Mouse (Mus musculus) limb, embryonic 11.5 days (tissue): ENCODE measurements around the gene Fcnb. TPM values are rescaled to one million over a fixed set of nuclear protein-coding genes. Genes with fewer than 3 reads are reported as not detected.

Experiments
- ATAC-seq: fragments of 200-750 bp; cut with Nextera tagmentation; 2 replicates; pipeline ENCODE4 v1.8.0; 2017; ENCODE audit warnings: low read depth; ENCODE audit not compliant: insufficient number of reproducible peaks, low FRiP score, low TSS enrichment
- DNase-seq: peaks from one replicate; pipeline ENCODE4 v3.0.0-alpha.2; 2015; ENCODE audit warnings: low spot score
- H3K27ac ChIP-seq: fragments of 300-500 bp; sonication (generic); replicated peaks from 2 replicates; pipeline ENCODE4 v1.5.1; 2014; ENCODE audit warnings: low read depth, mild to moderate bottlenecking, low read length
- H3K27me3 ChIP-seq: fragments of 300-500 bp; sonication (generic); 2 replicates; pipeline ENCODE4 v1.6.1; 2014; ENCODE audit warnings: mild to moderate bottlenecking, low read length, mixed read lengths; ENCODE audit not compliant: control insufficient read depth, insufficient read depth
- H3K36me3 ChIP-seq: fragments of 300-500 bp; sonication (generic); 2 replicates; pipeline ENCODE4 v1.6.1; 2014; ENCODE audit warnings: mild to moderate bottlenecking, low read length, moderate library complexity, mixed read lengths; ENCODE audit not compliant: control insufficient read depth, insufficient read depth
- H3K4me1 ChIP-seq: fragments of 300-500 bp; sonication (generic); 2 replicates; pipeline ENCODE4 v1.6.1; 2014; ENCODE audit warnings: low read length, mixed read lengths; ENCODE audit not compliant: control insufficient read depth, insufficient read depth
- H3K4me2 ChIP-seq: fragments of 300-500 bp; sonication (generic); 2 replicates; pipeline ENCODE4 v1.6.1; 2014; ENCODE audit warnings: low read depth, mild to moderate bottlenecking, moderate library complexity; ENCODE audit not compliant: severe bottlenecking
- H3K4me3 ChIP-seq: fragments of 300-500 bp; sonication (generic); 2 replicates; pipeline ENCODE4 v1.5.1; 2014; ENCODE audit warnings: low read depth, low read length
- H3K9ac ChIP-seq: fragments of 300-500 bp; sonication (generic); 2 replicates; pipeline ENCODE4 v1.6.1; 2014; ENCODE audit warnings: mild to moderate bottlenecking, low read length
- H3K9me3 ChIP-seq: fragments of 300-500 bp; sonication (generic); 2 replicates; pipeline ENCODE4 v1.6.1; 2016; ENCODE audit warnings: low read length; ENCODE audit not compliant: control insufficient read depth
- WGBS: fragments of 180-500 bp; shearing (Covaris S2); extraction: QIAGEN DNeasy Blood & Tissue Kit; methylation state at CpG from one replicate; pipeline ENCODE4 v1.1.7; 2014; 5-methylcytosine and 5-hydroxymethylcytosine counted together
- polyA plus RNA-seq: library from polyadenylated mRNA; unstranded; fragments of >200 nt; fragmentation: Nextera tagmentation; extraction: Ambion mirVana; gene quantifications from 2 replicates; pipeline ENCODE4 v1.2.1, GENCODE M21; 2014

Gene Fcnb
- polyA plus RNA-seq, 1 experiment from 2014 or later = 0.35 TPM

DNA sequence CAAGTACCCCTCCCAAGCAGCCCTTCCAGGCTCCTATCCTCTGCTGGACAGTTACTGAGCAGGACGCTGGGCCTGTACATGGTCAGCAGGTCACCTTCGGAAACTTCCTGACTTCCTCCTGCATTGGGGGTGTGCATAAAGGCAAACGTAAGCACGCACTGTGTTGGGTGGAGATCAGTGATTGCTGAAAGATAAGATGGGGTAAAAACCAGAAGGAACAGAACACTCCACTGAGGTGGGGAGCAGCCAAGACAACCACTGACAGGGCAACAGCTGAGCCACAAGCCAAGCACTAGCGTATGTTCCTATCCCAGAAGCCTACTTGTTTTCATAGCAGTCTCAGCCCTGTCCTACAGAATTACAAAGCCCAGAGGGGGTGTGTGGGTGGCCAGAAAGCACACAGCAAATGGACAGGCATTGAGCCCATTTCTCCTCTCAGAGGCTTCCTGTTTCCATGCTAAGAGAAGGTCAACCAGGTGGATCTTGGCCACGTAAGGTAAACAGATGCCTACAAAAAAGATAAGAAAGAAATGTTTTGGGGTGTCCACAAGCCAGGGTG lies 12.1 kb upstream of the Fcnb start:
- Histone ChIP-seq H3K4me2 (no peak overlapping the region), H3K9me3 (no peaks in the 10 kb centered on the region), H3K27me3 (no peaks in the 10 kb centered on the region), H3K36me3 (no peaks in the 10 kb centered on the region), H3K4me1 (0 out of 2 replicates have a peak, but pooled peaks cover 2% of the 10 kb centered on the region), H3K27ac (no peak overlapping the region), H3K9ac (no peak overlapping the region), H3K4me3 (no peak overlapping the region)
- 88% methylated on average over 6 of the region's 6 CpGs for WGBS
- ATAC-seq (no peak), DNase-seq (no peak)

DNA sequence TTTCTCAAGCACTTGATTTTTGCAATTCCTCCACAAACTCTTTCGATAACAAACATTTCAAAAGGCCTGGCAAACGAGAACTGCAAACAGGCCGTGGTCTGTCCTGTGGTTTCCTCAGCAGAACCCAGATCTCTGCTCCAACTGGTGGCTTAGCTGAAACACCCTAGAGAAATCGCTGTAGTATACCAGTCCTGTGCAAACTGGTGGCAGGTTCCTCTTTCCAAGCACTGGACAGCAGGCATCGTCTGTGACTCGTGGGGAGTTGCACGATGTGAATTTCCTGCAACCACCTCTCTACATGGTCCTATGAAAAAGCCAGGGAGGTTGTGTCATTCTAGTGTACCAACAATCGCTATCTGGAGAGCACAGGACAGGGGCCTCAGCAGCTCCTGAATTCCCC lies 7.4 kb upstream of the Fcnb start:
- Histone ChIP-seq H3K4me1 (no peaks in the 10 kb centered on the region), H3K4me2 (no peak overlapping the region), H3K9me3 (no peaks in the 10 kb centered on the region), H3K9ac (no peak overlapping the region), H3K27ac (no peak overlapping the region), H3K36me3 (no peaks in the 10 kb centered on the region), H3K27me3 (no peaks in the 10 kb centered on the region), H3K4me3 (no peak overlapping the region)
- no peak for ATAC-seq
- DNase-seq = no peak
- 85% methylated on average over 8 of the region's 8 CpGs for WGBS

DNA sequence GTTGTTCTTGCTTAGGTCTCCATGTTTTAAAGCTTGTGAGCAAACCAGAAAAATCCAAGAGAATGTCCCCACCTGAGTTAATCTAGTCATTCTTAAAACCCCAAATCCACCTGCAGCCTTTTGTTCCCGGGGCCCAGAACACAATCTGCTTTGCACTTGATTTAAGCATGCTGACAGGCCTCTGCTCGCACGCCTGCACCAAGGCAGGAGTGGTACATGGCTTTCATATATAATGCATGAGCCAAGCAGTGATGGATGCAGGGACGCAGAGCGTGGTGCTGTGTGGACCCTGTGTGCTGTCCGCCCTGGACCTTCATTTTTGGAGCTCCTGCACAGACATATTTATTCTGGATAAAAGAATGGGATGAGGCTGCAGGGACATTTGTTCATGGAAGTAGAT lies 6.4 kb upstream of the Fcnb start:
- DNase-seq = no peak
- Histone ChIP-seq H3K4me3 (no peak overlapping the region), H3K27ac (no peak overlapping the region), H3K27me3 (no peaks in the 10 kb centered on the region), H3K4me1 (no peaks in the 10 kb centered on the region), H3K36me3 (no peaks in the 10 kb centered on the region), H3K9me3 (no peaks in the 10 kb centered on the region), H3K9ac (no peak overlapping the region), H3K4me2 (no peak overlapping the region)
- 77% methylated on average over 6 of the region's 6 CpGs for WGBS
- no peak for ATAC-seq

DNA sequence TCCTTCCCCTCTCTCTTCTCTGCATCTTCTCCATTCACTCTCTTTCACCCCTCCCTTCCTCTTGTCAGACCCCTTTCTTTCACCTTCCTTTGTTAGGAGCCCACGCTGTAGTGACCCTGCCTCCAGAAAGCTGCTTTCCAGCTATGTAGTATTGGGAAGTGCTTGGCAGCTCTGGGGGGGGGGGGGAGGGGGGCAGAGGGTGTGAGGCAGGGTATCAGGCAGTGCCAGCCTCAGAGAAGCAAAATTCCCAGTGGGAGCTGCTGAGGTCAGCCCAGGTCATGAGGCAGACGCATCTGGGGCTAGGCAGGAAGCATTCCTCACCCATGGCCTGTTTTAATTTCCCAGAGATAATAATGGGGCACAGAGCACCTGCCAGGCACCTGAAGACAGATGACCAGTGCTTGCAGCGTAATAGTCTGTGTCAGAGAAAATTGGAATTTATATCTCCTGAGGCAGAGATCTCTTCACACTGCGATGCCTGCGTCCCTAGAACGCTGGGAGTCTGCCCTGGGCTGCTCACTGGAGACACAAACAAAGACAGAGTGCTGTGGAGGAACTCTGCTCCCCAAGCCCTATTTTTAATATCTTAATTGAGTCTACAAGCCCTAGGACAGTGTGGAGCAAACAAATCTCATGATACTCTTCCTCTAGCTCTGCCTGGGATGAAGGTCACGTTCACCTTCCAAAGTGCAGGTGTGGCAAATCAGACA lies 5.8 kb upstream of the Fcnb start:
- DNase-seq = no peak
- no peak for ATAC-seq
- Histone ChIP-seq H3K36me3 (no peaks in the 10 kb centered on the region), H3K4me2 (no peak overlapping the region), H3K27me3 (no peaks in the 10 kb centered on the region), H3K27ac (no peak overlapping the region), H3K4me3 (no peak overlapping the region), H3K9me3 (no peaks in the 10 kb centered on the region), H3K4me1 (no peaks in the 10 kb centered on the region), H3K9ac (no peak overlapping the region)
- WGBS = 49% methylated on average over 7 of the region's 7 CpGs

DNA sequence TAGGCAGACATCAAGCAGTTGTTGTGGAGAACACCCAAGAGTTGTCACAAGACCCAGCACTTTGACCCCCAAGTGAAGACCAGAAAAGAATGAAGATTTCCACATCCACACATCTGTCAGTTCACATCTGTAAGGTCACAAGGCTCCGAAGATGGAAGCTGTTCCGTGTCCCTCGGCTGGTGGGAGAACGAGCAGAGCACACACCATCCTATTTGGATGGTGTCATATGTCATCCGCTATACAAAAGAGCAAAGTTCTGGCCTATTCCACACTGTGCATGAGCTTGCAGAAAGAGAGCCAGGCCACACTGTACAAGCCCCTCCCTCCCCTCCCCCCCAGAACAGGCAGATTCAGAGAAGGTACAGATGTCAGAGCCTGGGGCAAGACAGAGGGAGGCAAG lies 4.4 kb upstream of the Fcnb start:
- H3K27ac ChIP-seq = no peak overlapping the region
- DNase-seq = no peak
- 66% methylated on average over 5 of the region's 5 CpGs for WGBS

DNA sequence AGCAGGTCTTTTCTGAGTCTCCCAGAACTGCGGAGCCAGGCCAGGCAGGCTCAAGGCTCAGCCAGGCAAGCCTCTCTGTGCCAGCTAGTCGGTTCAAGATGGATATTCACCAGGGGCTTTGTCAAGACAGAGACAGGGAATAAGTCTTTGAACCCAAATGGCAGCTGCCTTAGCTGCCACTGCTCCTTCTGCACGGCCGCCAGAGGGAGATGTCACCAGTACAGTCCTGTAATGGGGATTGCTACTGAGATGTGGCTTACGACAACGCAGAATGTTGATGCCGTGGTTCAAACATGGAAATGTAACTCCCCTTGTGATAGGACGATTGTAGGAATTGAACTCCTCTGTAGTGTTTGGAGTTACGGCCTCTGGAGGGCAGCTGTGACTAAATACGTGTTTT lies 1.4 kb upstream of the Fcnb start:
- whole genome bisulfite sequencing = 80% methylated on average over 10 of the region's 10 CpGs
- ATAC-seq = no peak
- H3K27me3 ChIP-seq = no peaks in the 10 kb centered on the region

More for the DNA sequence above, 4.4 kb upstream of the Fcnb start:
- no peaks in the 10 kb centered on the region for H3K27me3 ChIP-seq
- H3K4me2 ChIP-seq = no peak overlapping the region
- H3K4me1 ChIP-seq = no peaks in the 10 kb centered on the region
- no peaks in the 10 kb centered on the region for H3K9me3 ChIP-seq
- H3K4me3 ChIP-seq = no peak overlapping the region
- no peak overlapping the region for H3K9ac ChIP-seq
- H3K36me3 ChIP-seq = no peaks in the 10 kb centered on the region
- no peak for ATAC-seq

DNA sequence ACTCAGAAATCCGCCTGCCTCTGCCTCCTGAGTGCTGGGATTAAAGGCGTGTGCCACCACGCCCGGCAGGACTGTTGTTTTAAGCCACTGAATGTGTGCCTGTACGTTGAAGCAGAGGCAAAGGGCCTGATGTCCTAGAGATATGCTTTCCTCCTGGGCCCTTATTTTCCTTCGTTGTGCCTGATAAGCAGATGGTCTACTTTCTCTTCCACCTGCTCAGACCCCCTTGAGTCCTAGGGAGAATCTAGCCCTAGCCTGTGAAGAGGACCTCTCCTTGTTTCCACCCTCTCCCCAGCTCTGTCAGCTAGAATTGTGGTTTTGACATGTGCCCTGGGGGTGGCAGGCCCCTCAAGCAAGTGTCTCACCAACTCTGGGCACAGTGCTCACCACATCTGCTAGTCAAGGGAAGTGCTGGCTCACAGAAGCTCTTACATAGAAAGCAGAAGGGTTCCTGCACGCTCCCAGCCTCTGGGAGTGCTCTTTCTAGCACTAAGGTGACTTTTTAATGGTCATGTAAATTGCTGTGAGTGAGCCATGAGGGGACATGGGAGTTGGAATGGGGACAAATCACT lies 9.0 kb downstream of the Fcnb start:
- DNase-seq = no peak
- H3K9me3 ChIP-seq = no peaks in the 10 kb centered on the region
- no peaks in the 10 kb centered on the region for H3K27me3 ChIP-seq
- H3K4me3 ChIP-seq = no peak overlapping the region
- H3K9ac ChIP-seq = no peak overlapping the region
- 77% methylated on average over 7 of the region's 7 CpGs for WGBS
- H3K27ac ChIP-seq = no peak overlapping the region
- ATAC-seq = no peak
- H3K4me1 ChIP-seq = no peaks in the 10 kb centered on the region
- H3K4me2 ChIP-seq = no peak overlapping the region
- no peaks in the 10 kb centered on the region for H3K36me3 ChIP-seq

More for the DNA sequence above, 1.4 kb upstream of the Fcnb start:
- no peak overlapping the region for H3K27ac ChIP-seq
- H3K4me2 ChIP-seq = no peak overlapping the region
- no peaks in the 10 kb centered on the region for H3K36me3 ChIP-seq
- H3K4me3 ChIP-seq = no peak overlapping the region
- no peaks in the 10 kb centered on the region for H3K4me1 ChIP-seq
- H3K9ac ChIP-seq = no peak overlapping the region
- no peaks in the 10 kb centered on the region for H3K9me3 ChIP-seq
- DNase-seq = no peak

DNA sequence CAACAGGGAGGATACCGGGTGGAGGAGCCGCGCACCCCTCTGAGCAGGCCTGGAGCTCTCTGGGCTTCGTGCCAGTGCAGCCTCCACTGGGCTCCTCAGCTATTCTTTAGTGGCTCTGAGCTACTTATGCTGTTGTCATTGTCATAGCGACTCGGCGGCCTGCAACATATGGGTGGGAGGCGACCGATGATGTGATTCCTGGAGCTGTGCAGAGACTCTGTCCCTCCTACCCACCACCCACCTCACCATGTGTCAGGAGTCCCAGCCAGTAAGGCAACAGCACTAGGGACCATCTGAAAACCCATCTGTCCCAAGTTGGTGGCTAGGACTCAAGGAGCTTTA lies 16.2 kb downstream of the Fcnb start:
- WGBS = 97% methylated on average over 9 of the region's 9 CpGs
- Histone ChIP-seq H3K9ac (no peak overlapping the region), H3K27ac (no peak overlapping the region), H3K9me3 (no peaks in the 10 kb centered on the region), H3K27me3 (no peaks in the 10 kb centered on the region), H3K4me1 (no peaks in the 10 kb centered on the region), H3K4me3 (no peak overlapping the region), H3K36me3 (no peaks in the 10 kb centered on the region), H3K4me2 (no peak overlapping the region)
- DNase-seq (no peak), ATAC-seq (no peak)
